Mouse (Mus musculus) adrenal gland, postnatal 14 days (tissue): ENCODE measurements at regions not wholly inside any gene's neighbourhood (a gene's known extent, or its start where the extent isn't known, plus 50 kb on each side); places are given as distances from the start of the nearest gene placed in this dataset.

Source experiments
- DNase-seq: peaks from one replicate; pipeline ENCODE4 v3.0.0; 2021; ENCODE audit warnings: mixed read lengths

GRCm38 (mm10) chr9:115548722-115549349 lies 238.6 kb upstream of the Stt3b start:
- no peak for DNase-seq

GRCm38 (mm10) chr9:115551080-115551479 lies 240.9 kb upstream of the Stt3b start:
- no peak for DNase-seq

- DNase-seq, result no peak
These were observed 241.3 kb upstream of the Stt3b start for GRCm38 (mm10) chr9:115551501-115551900.

GRCm38 (mm10) chr9:115558131-115558530 lies 247.9 kb upstream of the Stt3b start:
- no peak for DNase-seq

GRCm38 (mm10) chr9:115559521-115559920 lies 249.3 kb upstream of the Stt3b start:
- no peak for DNase-seq

GRCm38 (mm10) chr9:115561207-115561606 lies 251.0 kb upstream of the Stt3b start:
- no peak for DNase-seq

GRCm38 (mm10) chr9:115562783-115563182 lies 252.6 kb upstream of the Stt3b start:
- DNase-seq, result no peak

- DNase-seq, result no peak
These were observed 254.1 kb upstream of the Stt3b start for GRCm38 (mm10) chr9:115564366-115564765.

- peak; percentile 55 for DNase-seq
These were observed 258.6 kb upstream of the Stt3b start for GRCm38 (mm10) chr9:115568693-115569334.

GRCm38 (mm10) chr9:115570998-115571397 lies 260.8 kb upstream of the Stt3b start:
- DNase-seq, result no peak

GRCm38 (mm10) chr9:115581116-115581515 lies 270.9 kb upstream of the Stt3b start:
- no peak for DNase-seq

- no peak for DNase-seq
These were observed 273.3 kb upstream of the Stt3b start for GRCm38 (mm10) chr9:115583548-115583947.

GRCm38 (mm10) chr9:115584874-115585273 lies 274.7 kb upstream of the Stt3b start:
- DNase-seq, result peak; percentile 53

GRCm38 (mm10) chr9:115592466-115592865 lies 282.2 kb upstream of the Stt3b start:
- DNase-seq, result no peak

- DNase-seq, result no peak
These were observed 290.0 kb upstream of the Stt3b start for GRCm38 (mm10) chr9:115600228-115600627.

- no peak for DNase-seq
These were observed 290.6 kb upstream of the Stt3b start for GRCm38 (mm10) chr9:115600826-115601225.

- no peak for DNase-seq
These were observed 292.6 kb upstream of the Stt3b start for GRCm38 (mm10) chr9:115602772-115603171.

GRCm38 (mm10) chr9:115604450-115604849 lies 294.2 kb upstream of the Stt3b start:
- DNase-seq, result no peak

- no peak for DNase-seq
These were observed 294.9 kb upstream of the Stt3b start for GRCm38 (mm10) chr9:115604968-115605682.

- no peak for DNase-seq
These were observed 297.7 kb upstream of the Stt3b start for GRCm38 (mm10) chr9:115607961-115608360.

- no peak for DNase-seq
These were observed 298.2 kb upstream of the Stt3b start for GRCm38 (mm10) chr9:115608377-115608776.

- DNase-seq, result no peak
These were observed 299.4 kb upstream of the Gadl1 start for GRCm38 (mm10) chr9:115609904-115610303.

GRCm38 (mm10) chr9:115611713-115612112 lies 297.5 kb upstream of the Gadl1 start:
- no peak for DNase-seq

- DNase-seq, result no peak
These were observed 296.3 kb upstream of the Gadl1 start for GRCm38 (mm10) chr9:115612908-115613307.
